In the genomic region with DNA sequence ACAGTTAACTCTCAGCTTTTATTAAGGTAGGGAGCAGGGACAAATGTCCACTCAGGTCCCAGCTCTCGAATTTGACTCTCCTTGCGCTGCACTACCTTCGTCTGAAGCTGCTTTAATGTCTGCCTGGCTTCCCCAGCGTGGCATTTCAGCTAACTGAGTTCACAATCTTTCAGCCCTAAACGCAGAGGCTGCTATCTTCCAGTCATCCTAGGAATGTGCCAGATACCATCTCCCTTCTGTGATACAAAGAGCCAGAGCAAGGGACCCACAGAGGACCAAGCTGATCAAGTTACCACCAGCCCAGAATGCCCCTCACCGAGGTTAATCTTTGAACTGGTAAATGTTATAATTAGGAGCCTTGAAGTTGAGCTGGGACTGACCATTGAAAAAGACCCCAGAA, we compare ENCODE assay signal across 13 mouse cellular contexts. TPM values are rescaled to one million over a fixed set of nuclear protein-coding genes. Genes with fewer than 3 reads are reported as not detected.
DNase-seq lines count a peak whose midpoint lies in the region; ATAC-seq and TF ChIP-seq lines count a peak whose summit lies in the region.
"Had no signal": no experiment of that assay in that cellular context is flagged by ENCODE, and none has a peak within 500 bp of the region (broad histone marks: within the 10 kb centered on the region; RNA-seq: fewer than 3 reads in every experiment).

No protein-coding gene starts in this region.

- 21% methylated on average over 6 of the region's 6 CpGs for WGBS in hindbrain, embryonic 12.5 days
- 18% methylated on average over 6 of the region's 6 CpGs for WGBS in hindbrain, embryonic 10.5 days
- WGBS in stomach, embryonic 14.5 days, result 27% methylated on average over 6 of the region's 6 CpGs
- WGBS in stomach, postnatal 0 days, result 53% methylated on average over 6 of the region's 6 CpGs
- WGBS in forebrain, embryonic 15.5 days, result 19% methylated on average over 6 of the region's 6 CpGs

- no peaks in the 10 kb centered on the region for H3K9me3 ChIP-seq in hindbrain, embryonic 12.5 days (replicated peaks)
- H3K9me3 ChIP-seq in hindbrain, embryonic 10.5 days, result no peaks in the 10 kb centered on the region
- no peaks in the 10 kb centered on the region for H3K9me3 ChIP-seq in stomach, embryonic 14.5 days (ENCODE audit: control insufficient read depth, low read depth, low read length)
- H3K9me3 ChIP-seq in stomach, postnatal 0 days (ENCODE audit: control insufficient read depth, low read length), result no peaks in the 10 kb centered on the region
- no peaks in the 10 kb centered on the region for H3K9me3 ChIP-seq in forebrain, embryonic 15.5 days

- H3K4me3 ChIP-seq in hindbrain, embryonic 12.5 days, result no peak overlapping the region
- H3K4me3 ChIP-seq in hindbrain, embryonic 10.5 days, result no peak overlapping the region
- no peak overlapping the region for H3K4me3 ChIP-seq in stomach, embryonic 14.5 days (ENCODE audit: low read depth, low read length)
- no peak overlapping the region for H3K4me3 ChIP-seq in stomach, postnatal 0 days (ENCODE audit: low read depth, low read length)
- no peak overlapping the region for H3K4me3 ChIP-seq in forebrain, embryonic 15.5 days

- H3K4me1 ChIP-seq in hindbrain, embryonic 12.5 days, result peaks cover 22% of the 10 kb centered on the region
- H3K4me1 ChIP-seq in hindbrain, embryonic 10.5 days (replicated peaks), result peaks cover 34% of the 10 kb centered on the region
- H3K4me1 ChIP-seq in stomach, embryonic 14.5 days (ENCODE audit: control insufficient read depth, insufficient read depth, low read length), result peaks cover 21% of the 10 kb centered on the region
- H3K4me1 ChIP-seq in stomach, postnatal 0 days (replicated peaks; ENCODE audit: control insufficient read depth, insufficient read depth), result peaks cover 6% of the 10 kb centered on the region
- peaks cover 35% of the 10 kb centered on the region for H3K4me1 ChIP-seq in forebrain, embryonic 15.5 days

- H3K9ac ChIP-seq in hindbrain, embryonic 12.5 days, result no peak overlapping the region
- no peak overlapping the region for H3K9ac ChIP-seq in stomach, embryonic 14.5 days (replicated peaks; ENCODE audit: low read depth, low read length)
- H3K9ac ChIP-seq in stomach, postnatal 0 days (ENCODE audit: low read length), result no peak overlapping the region
- no peak overlapping the region for H3K9ac ChIP-seq in forebrain, embryonic 15.5 days (replicated peaks)

- DNase-seq in hindbrain, embryonic 10.5 days (ENCODE audit: low spot score), result no peak
- DNase-seq in stomach, postnatal 0 days (ENCODE audit: low spot score), result no peak
- DNase-seq in adrenal gland, adult 8-10 months, result no peak
- DNase-seq in lung, postnatal 4 days, result no peak
- DNase-seq: cerebellum, postnatal 10 days; kidney, adult 11 months; lung, postnatal 10 days; thymus, postnatal 25 days had no signal

- no peak for ATAC-seq in hindbrain, embryonic 12.5 days (ENCODE audit: low FRiP score)
- ATAC-seq in stomach, embryonic 14.5 days (ENCODE audit: insufficient number of reproducible peaks, insufficient read depth, low FRiP score, low read depth), result no peak
- ATAC-seq in stomach, postnatal 0 days (ENCODE audit: low FRiP score, low TSS enrichment), result no peak
- no peak for ATAC-seq in forebrain, embryonic 15.5 days (replicated peaks)

- no peak for TF ChIP-seq EP300 in stomach, postnatal 0 days (optimal IDR thresholded peaks at IDR 0.05)

- peaks cover 6% of the 10 kb centered on the region; the same call in 1 of the 2 replicates for H3K36me3 ChIP-seq in hindbrain, embryonic 12.5 days
- H3K36me3 ChIP-seq in hindbrain, embryonic 10.5 days, result peaks cover 37% of the 10 kb centered on the region
- H3K36me3 ChIP-seq in stomach, embryonic 14.5 days (ENCODE audit: control insufficient read depth, insufficient read depth, low read length), result peaks cover 21% of the 10 kb centered on the region; the same call in 1 of the 2 replicates
- no peaks in the 10 kb centered on the region for H3K36me3 ChIP-seq in stomach, postnatal 0 days (ENCODE audit: control insufficient read depth, insufficient read depth, low read length)
- 0 out of 2 replicates have a peak, but pooled peaks cover 3% of the 10 kb centered on the region for H3K36me3 ChIP-seq in forebrain, embryonic 15.5 days

- no peak for TF ChIP-seq CTCF in stomach, postnatal 0 days (IDR thresholded peaks at IDR 0.05; ENCODE audit: low read depth)

- H3K27me3 ChIP-seq in hindbrain, embryonic 12.5 days, result no peaks in the 10 kb centered on the region
- H3K27me3 ChIP-seq in hindbrain, embryonic 10.5 days (ENCODE audit: insufficient read depth, poor library complexity, severe bottlenecking), result no peaks in the 10 kb centered on the region
- no peaks in the 10 kb centered on the region for H3K27me3 ChIP-seq in stomach, embryonic 14.5 days (ENCODE audit: control insufficient read depth, insufficient read depth, low read length)
- H3K27me3 ChIP-seq in stomach, postnatal 0 days (ENCODE audit: control insufficient read depth, insufficient read depth, low read length), result no peaks in the 10 kb centered on the region
- no peaks in the 10 kb centered on the region for H3K27me3 ChIP-seq in forebrain, embryonic 15.5 days

- H3K27ac ChIP-seq in hindbrain, embryonic 12.5 days, result peak overlapping the region; percentile 36; the same call in 1 of the 2 replicates
- H3K27ac ChIP-seq in hindbrain, embryonic 10.5 days, result no peak overlapping the region
- peak overlapping the region; percentile 39; the same call in 1 of the 2 replicates for H3K27ac ChIP-seq in stomach, embryonic 14.5 days (ENCODE audit: low read length)
- no peak overlapping the region for H3K27ac ChIP-seq in stomach, postnatal 0 days (replicated peaks)
- H3K27ac ChIP-seq in forebrain, embryonic 15.5 days (replicated peaks), result peak overlapping the region; percentile 73

- H3K4me2 ChIP-seq in hindbrain, embryonic 12.5 days (replicated peaks), result no peak overlapping the region
- H3K4me2 ChIP-seq in stomach, embryonic 14.5 days (replicated peaks; ENCODE audit: low read depth, low read length), result no peak overlapping the region
- H3K4me2 ChIP-seq in stomach, postnatal 0 days (replicated peaks; ENCODE audit: low read depth), result no peak overlapping the region
- no peak overlapping the region for H3K4me2 ChIP-seq in forebrain, embryonic 15.5 days (replicated peaks)
- H3K4me2 ChIP-seq: liver, embryonic 11.5 days had no signal

RNA-seq across cellular contexts. Expression of a gene that starts 55.2 kb away (rescaled TPM):
- polyA plus RNA-seq in hindbrain, embryonic 12.5 days (2016; fragmentation: Nextera tagmentation; extraction: Ambion mirVana), result 130 and 155 TPM in 2 replicates
- polyA plus RNA-seq in hindbrain, embryonic 10.5 days (2016; fragmentation: Nextera tagmentation; extraction: Ambion mirVana), result 61.3 and 91.1 TPM in 2 replicates
- polyA plus RNA-seq in stomach, embryonic 14.5 days (2014; fragmentation: Nextera tagmentation; extraction: Ambion mirVana), result 85.0 and 86.3 TPM in 2 replicates
- polyA plus RNA-seq in stomach, postnatal 0 days (2015; fragmentation: Nextera tagmentation; extraction: Ambion mirVana), result 17.7 and 20.2 TPM in 2 replicates
- 155 and 167 TPM in 2 replicates for polyA plus RNA-seq in forebrain, embryonic 15.5 days (2015; fragmentation: Nextera tagmentation; extraction: Ambion mirVana)
- 100 to 1,000 TPM; 197 to 340 (median 252) TPM for total RNA-seq in adrenal gland, adult 8-10 months (2022)
- total RNA-seq: granulocyte monocyte progenitor cell, adult 5-6 weeks had no signal

Comparison
In these comparisons a context has a peak if more than half of its experiments do, and no peak if none do; other contexts are left out.
1. H3K27ac ChIP-seq: peak in hindbrain, embryonic 12.5 days (single experiment), stomach, embryonic 14.5 days (single experiment) and forebrain, embryonic 15.5 days (single experiment); none in hindbrain, embryonic 10.5 days (single experiment) and stomach, postnatal 0 days (single experiment).